Mouse (Mus musculus) adrenal gland, adult 2 months (tissue): ENCODE measurements around the gene St6galnac6. TPM values are rescaled to one million over a fixed set of nuclear protein-coding genes. Genes with fewer than 3 reads are reported as not detected.

ENCODE experiments used
- microRNA-seq, 2 experiments: library from miRNA; unstranded; fragments of <30 nt; microRNA quantifications; one replicate each; pipeline ENCODE4 v1.2.0; 2021
- polyA plus RNA-seq: library from polyadenylated mRNA; depleted of rRNA; stranded (reverse); fragments of >200 nt; gene quantifications from 2 replicates; pipeline ENCODE4 v1.2.3, GENCODE M21; 2012; rRNA removed
- total RNA-seq, 2 experiments: library from RNA; stranded (reverse); gene quantifications; 2 replicates each; pipeline ENCODE4 v1.2.3; 2021

St6galnac6 gene
- total and polyA plus RNA-seq, 3 experiments, result 55.2 to 122 (median 55.6) TPM

Small RNAs within 50 kb of the gene (microRNA-seq; reads per million reads assigned to microRNA genes)
- gene Mir1954, result 0 reads per million in 2 experiments

Other genes with a start within 250 kb of the St6galnac6 start
- 10 to 100 TPM; 54.0 to 94.0 TPM for gene Ciz1, start 247.4 kb upstream of the St6galnac6 start, total RNA-seq
- gene Ciz1, start 247.4 kb upstream of the St6galnac6 start, polyA plus RNA-seq, result 290 and 303 TPM in 2 replicates
- gene Dnm1, start 246.4 kb upstream of the St6galnac6 start, total RNA-seq, result 10 to 100 TPM; 15.8 to 22.5 TPM
- gene Dnm1, start 246.4 kb upstream of the St6galnac6 start, polyA plus RNA-seq, result 114 and 144 TPM in 2 replicates
- 100 to 1,000 TPM; 152 to 167 TPM for gene 1110008P14Rik, start 217.8 kb upstream of the St6galnac6 start, total RNA-seq
- gene 1110008P14Rik, start 217.8 kb upstream of the St6galnac6 start, polyA plus RNA-seq, result 1,060 and 1,061 TPM in 2 replicates
- gene Lcn2, start 211.5 kb upstream of the St6galnac6 start, total RNA-seq, result 1 to 10 TPM; 2.2 to 2.8 TPM
- gene Lcn2, start 211.5 kb upstream of the St6galnac6 start, polyA plus RNA-seq, result 0.45 and 2.1 TPM in 2 replicates
- gene Ptges2, start 203.8 kb upstream of the St6galnac6 start, total RNA-seq, result 10 to 100 TPM; 55.3 to 69.6 TPM
- 35.6 and 50.7 TPM in 2 replicates for gene Ptges2, start 203.8 kb upstream of the St6galnac6 start, polyA plus RNA-seq
- 1 to 10 TPM; 5.1 to 5.9 TPM for gene Naif1, start 149.3 kb upstream of the St6galnac6 start, total RNA-seq
- gene Naif1, start 149.3 kb upstream of the St6galnac6 start, polyA plus RNA-seq, result 6.1 and 6.6 TPM in 2 replicates
- 10 to 100 TPM; 34.0 to 79.5 TPM for gene Slc25a25, start 148.3 kb upstream of the St6galnac6 start, total RNA-seq
- gene Slc25a25, start 148.3 kb upstream of the St6galnac6 start, polyA plus RNA-seq, result 35.2 and 36.8 TPM in 2 replicates
- 10 to 100 TPM; 37.1 to 40.8 TPM for gene Fam102a, start 64.4 kb upstream of the St6galnac6 start, total RNA-seq
- 40.2 and 43.1 TPM in 2 replicates for gene Fam102a, start 64.4 kb upstream of the St6galnac6 start, polyA plus RNA-seq
- gene Dpm2, start 28.9 kb upstream of the St6galnac6 start, total RNA-seq, result 10 to 100 TPM; 52.7 to 67.4 TPM
- gene Dpm2, start 28.9 kb upstream of the St6galnac6 start, polyA plus RNA-seq, result 160 and 165 TPM in 2 replicates
- under 1 TPM in 1 of 2 experiments, not detected in 1; 0.29 TPM for gene Pip5kl1, start 24.9 kb upstream of the St6galnac6 start, total RNA-seq
- 0.10 TPM in 1 of 2 replicates, not detected in the other for gene Pip5kl1, start 24.9 kb upstream of the St6galnac6 start, polyA plus RNA-seq
- not detected for gene 9430097D07Rik, start 24.0 kb upstream of the St6galnac6 start, total RNA-seq
- not detected in 2 replicates for gene 9430097D07Rik, start 24.0 kb upstream of the St6galnac6 start, polyA plus RNA-seq
- gene St6galnac4, start 12.6 kb upstream of the St6galnac6 start, total RNA-seq, result 10 to 100 TPM in 1 of 2 experiments, 1 to 10 TPM in 1; 5.6 to 14.5 TPM
- gene St6galnac4, start 12.6 kb upstream of the St6galnac6 start, polyA plus RNA-seq, result 15.4 and 18.5 TPM in 2 replicates
- gene Ak1, start 22.0 kb downstream of the St6galnac6 start, total RNA-seq, result 10 to 100 TPM; 40.6 to 59.0 TPM
- gene Ak1, start 22.0 kb downstream of the St6galnac6 start, polyA plus RNA-seq, result 66.6 and 67.7 TPM in 2 replicates
- gene Eng, start 46.9 kb downstream of the St6galnac6 start, total RNA-seq, result 100 to 1,000 TPM; 100 to 128 TPM
- 266 and 281 TPM in 2 replicates for gene Eng, start 46.9 kb downstream of the St6galnac6 start, polyA plus RNA-seq
- 10 to 100 TPM in 1 of 2 experiments, 1 to 10 TPM in 1; 7.5 to 13.9 TPM for gene Fpgs, start 104.4 kb downstream of the St6galnac6 start, total RNA-seq
- 45.7 and 48.2 TPM in 2 replicates for gene Fpgs, start 104.4 kb downstream of the St6galnac6 start, polyA plus RNA-seq
- 10 to 100 TPM; 69.7 to 74.7 TPM for gene Cdk9, start 113.4 kb downstream of the St6galnac6 start, total RNA-seq
- 131 and 132 TPM in 2 replicates for gene Cdk9, start 113.4 kb downstream of the St6galnac6 start, polyA plus RNA-seq
- gene Sh2d3c, start 121.3 kb downstream of the St6galnac6 start, total RNA-seq, result 10 to 100 TPM; 11.3 to 19.1 TPM
- 47.0 and 50.8 TPM in 2 replicates for gene Sh2d3c, start 121.3 kb downstream of the St6galnac6 start, polyA plus RNA-seq
- gene 6330409D20Rik, start 141.3 kb downstream of the St6galnac6 start, total RNA-seq, result not detected
- not detected in 2 replicates for gene 6330409D20Rik, start 141.3 kb downstream of the St6galnac6 start, polyA plus RNA-seq
- gene Tor2a, start 157.5 kb downstream of the St6galnac6 start, total RNA-seq, result 10 to 100 TPM; 18.7 to 26.5 TPM
- 70.6 and 74.0 TPM in 2 replicates for gene Tor2a, start 157.5 kb downstream of the St6galnac6 start, polyA plus RNA-seq
- gene Ttc16, start 175.9 kb downstream of the St6galnac6 start, total RNA-seq, result under 1 TPM; 0.24 to 0.35 TPM
- gene Ttc16, start 175.9 kb downstream of the St6galnac6 start, polyA plus RNA-seq, result 0.31 and 0.37 TPM in 2 replicates
- gene Ptrh1, start 176.1 kb downstream of the St6galnac6 start, total RNA-seq, result 10 to 100 TPM in 1 of 2 experiments, 1 to 10 TPM in 1; 4.0 to 14.3 TPM
- gene Ptrh1, start 176.1 kb downstream of the St6galnac6 start, polyA plus RNA-seq, result 5.0 and 6.3 TPM in 2 replicates
- gene Cfap157, start 184.7 kb downstream of the St6galnac6 start, total RNA-seq, result not detected
- not detected in 2 replicates for gene Cfap157, start 184.7 kb downstream of the St6galnac6 start, polyA plus RNA-seq
- 10 to 100 TPM; 19.3 to 29.5 TPM for gene Stxbp1, start 247.5 kb downstream of the St6galnac6 start, total RNA-seq
- 8.0 and 8.1 TPM in 2 replicates for gene Stxbp1, start 247.5 kb downstream of the St6galnac6 start, polyA plus RNA-seq